Mouse (Mus musculus) heart, embryonic 10.5 days (tissue): Measurements from ENCODE around the gene Thnsl2. TPM values are rescaled to one million over a fixed set of nuclear protein-coding genes. Genes with fewer than 3 reads are reported as not detected.

Experiments used
- DNase-seq: peaks from one replicate; pipeline ENCODE4 v3.0.0-alpha.2; 2017; ENCODE audit warnings: low spot score
- H3K27ac ChIP-seq: fragments of 300-500 bp; sonication (generic); 2 replicates; pipeline ENCODE4 v1.5.1; 2016; ENCODE audit warnings: mild to moderate bottlenecking
- H3K27me3 ChIP-seq: fragments of 300-500 bp; sonication (generic); 2 replicates; pipeline ENCODE4 v1.6.1; 2016; ENCODE audit warnings: mild to moderate bottlenecking; ENCODE audit not compliant: poor library complexity, insufficient read depth, severe bottlenecking
- H3K36me3 ChIP-seq: fragments of 300-500 bp; sonication (generic); 2 replicates; pipeline ENCODE4 v1.6.1; 2016; ENCODE audit warnings: mild to moderate bottlenecking, moderate library complexity
- H3K4me1 ChIP-seq: fragments of 300-500 bp; sonication (generic); 2 replicates; pipeline ENCODE4 v1.6.1; 2016; ENCODE audit warnings: mild to moderate bottlenecking
- H3K4me3 ChIP-seq: fragments of 300-500 bp; sonication (generic); 2 replicates; pipeline ENCODE4 v1.5.1; 2016; ENCODE audit warnings: mild to moderate bottlenecking, moderate library complexity
- H3K9me3 ChIP-seq: fragments of 300-500 bp; sonication (generic); 2 replicates; pipeline ENCODE4 v1.6.1; 2016; ENCODE audit warnings: mild to moderate bottlenecking, moderate library complexity
- WGBS: fragments of 180-500 bp; shearing (Covaris S2); methylation state at CpG from one replicate; pipeline ENCODE4 v1.1.7; 2016; 5-methylcytosine and 5-hydroxymethylcytosine counted together
- polyA plus RNA-seq: library from polyadenylated mRNA; unstranded; fragments of >200 nt; fragmentation: Nextera tagmentation; extraction: Ambion mirVana; gene quantifications from 2 replicates; pipeline ENCODE4 v1.2.1, GENCODE M21; 2016

Gene Thnsl2
- polyA plus RNA-seq: 5.0 and 5.2 TPM in 2 replicates

GRCm38 (mm10) chr6:71143894-71144455 lies at the start of gene Thnsl2:
TSS of gene Thnsl2 (minus strand) at chr6:71144439.
- Histone ChIP-seq H3K4me1 (peaks cover 15% of the 10 kb centered on the region), H3K36me3 (no peaks in the 10 kb centered on the region), H3K9me3 (no peaks in the 10 kb centered on the region; the same call in 1 of the 2 replicates), H3K4me3 (peak within 1 kb of the TSS; percentile 79), H3K27ac (peak within 1 kb of the TSS; percentile 88), H3K27me3 (0 out of 2 replicates have a peak, but pooled peaks cover 6% of the 10 kb centered on the region)
- under 1% methylated on average over 32 of the region's 32 CpGs for WGBS
- peak; percentile 84 for DNase-seq

GRCm38 (mm10) chr6:71193151-71193740 lies 49.0 kb upstream of the Thnsl2 start:
- DNase-seq: no peak
- no peaks in the 10 kb centered on the region for H3K27me3 ChIP-seq
- H3K4me3 ChIP-seq: no peak overlapping the region
- WGBS: 78% methylated on average over 6 of the region's 6 CpGs
- H3K9me3 ChIP-seq: no peaks in the 10 kb centered on the region
- H3K27ac ChIP-seq: no peak overlapping the region
- H3K36me3 ChIP-seq: no peaks in the 10 kb centered on the region
- H3K4me1 ChIP-seq: peaks cover 16% of the 10 kb centered on the region

GRCm38 (mm10) chr6:71190501-71190900 lies 46.3 kb upstream of the Thnsl2 start:
- 0 out of 2 replicates have a peak, but pooled peaks cover 5% of the 10 kb centered on the region for H3K4me1 ChIP-seq
- no peaks in the 10 kb centered on the region for H3K9me3 ChIP-seq
- no peak overlapping the region for H3K27ac ChIP-seq
- no peak for DNase-seq
- WGBS: 84% methylated on average over 2 of the region's 2 CpGs
- no peaks in the 10 kb centered on the region for H3K27me3 ChIP-seq
- no peaks in the 10 kb centered on the region for H3K36me3 ChIP-seq
- no peak overlapping the region for H3K4me3 ChIP-seq

GRCm38 (mm10) chr6:71189578-71189977 lies 45.3 kb upstream of the Thnsl2 start:
- Histone ChIP-seq H3K9me3 (no peaks in the 10 kb centered on the region), H3K4me1 (0 out of 2 replicates have a peak, but pooled peaks cover 5% of the 10 kb centered on the region), H3K36me3 (no peaks in the 10 kb centered on the region), H3K4me3 (no peak overlapping the region), H3K27me3 (no peaks in the 10 kb centered on the region), H3K27ac (no peak overlapping the region)
- WGBS: 58% methylated on average over 1 of the region's 1 CpGs
- no peak for DNase-seq

GRCm38 (mm10) chr6:71184941-71185604 lies 40.8 kb upstream of the Thnsl2 start:
- WGBS: 68% methylated on average over 7 of the region's 7 CpGs
- DNase-seq: no peak
- no peak overlapping the region for H3K4me3 ChIP-seq
- no peaks in the 10 kb centered on the region for H3K9me3 ChIP-seq
- H3K27me3 ChIP-seq: no peaks in the 10 kb centered on the region
- H3K36me3 ChIP-seq: no peaks in the 10 kb centered on the region
- H3K27ac ChIP-seq: no peak overlapping the region
- 0 out of 2 replicates have a peak, but pooled peaks cover 5% of the 10 kb centered on the region for H3K4me1 ChIP-seq

- Histone ChIP-seq H3K36me3 (no peaks in the 10 kb centered on the region), H3K9me3 (no peaks in the 10 kb centered on the region), H3K27ac (no peak overlapping the region), H3K27me3 (no peaks in the 10 kb centered on the region), H3K4me1 (no peaks in the 10 kb centered on the region), H3K4me3 (no peak overlapping the region)
- 88% methylated on average over 1 of the region's 1 CpGs for WGBS
- DNase-seq: peak; percentile 1
Observed at GRCm38 (mm10) chr6:71180596-71180995, 36.4 kb upstream of the Thnsl2 start.

- no peak overlapping the region for H3K4me3 ChIP-seq
- no peaks in the 10 kb centered on the region for H3K9me3 ChIP-seq
- WGBS: 85% methylated on average over 10 of the region's 10 CpGs
- H3K36me3 ChIP-seq: no peaks in the 10 kb centered on the region
- DNase-seq: peak; percentile 42
- no peak overlapping the region for H3K27ac ChIP-seq
- no peaks in the 10 kb centered on the region for H3K4me1 ChIP-seq
- H3K27me3 ChIP-seq: no peaks in the 10 kb centered on the region
Observed at GRCm38 (mm10) chr6:71172812-71173580, 28.8 kb upstream of the Thnsl2 start.

- Histone ChIP-seq H3K4me1 (peaks cover 5% of the 10 kb centered on the region; the same call in 1 of the 2 replicates), H3K27me3 (no peaks in the 10 kb centered on the region), H3K9me3 (no peaks in the 10 kb centered on the region), H3K4me3 (no peak overlapping the region), H3K27ac (no peak overlapping the region), H3K36me3 (no peaks in the 10 kb centered on the region)
- no peak for DNase-seq
- WGBS: 39% methylated on average over 6 of the region's 6 CpGs
Observed at GRCm38 (mm10) chr6:71166551-71167169, 22.4 kb upstream of the Thnsl2 start.

- WGBS: 32% methylated on average over 6 of the region's 6 CpGs
- DNase-seq: no peak
- no peaks in the 10 kb centered on the region for H3K36me3 ChIP-seq
- no peaks in the 10 kb centered on the region for H3K27me3 ChIP-seq
- H3K27ac ChIP-seq: peak overlapping the region; percentile 31; the same call in 1 of the 2 replicates
- H3K4me3 ChIP-seq: no peak overlapping the region
- H3K9me3 ChIP-seq: no peaks in the 10 kb centered on the region
- H3K4me1 ChIP-seq: peaks cover 5% of the 10 kb centered on the region; the same call in 1 of the 2 replicates
Observed at GRCm38 (mm10) chr6:71164394-71164793, 20.2 kb upstream of the Thnsl2 start.

GRCm38 (mm10) chr6:71162269-71162668 lies 18.0 kb upstream of the Thnsl2 start:
- Histone ChIP-seq H3K4me3 (no peak overlapping the region), H3K27me3 (no peaks in the 10 kb centered on the region), H3K4me1 (peaks cover 5% of the 10 kb centered on the region; the same call in 1 of the 2 replicates), H3K36me3 (no peaks in the 10 kb centered on the region), H3K27ac (no peak overlapping the region), H3K9me3 (no peaks in the 10 kb centered on the region)
- DNase-seq: no peak
- 63% methylated on average over 4 of the region's 4 CpGs for WGBS

GRCm38 (mm10) chr6:71161290-71161689 lies 17.1 kb upstream of the Thnsl2 start:
- 73% methylated on average over 7 of the region's 7 CpGs for WGBS

GRCm38 (mm10) chr6:71156674-71157326 lies 12.6 kb upstream of the Thnsl2 start:
- 79% methylated on average over 5 of the region's 5 CpGs for WGBS
- no peaks in the 10 kb centered on the region for H3K9me3 ChIP-seq
- no peak for DNase-seq
- no peaks in the 10 kb centered on the region for H3K4me1 ChIP-seq
- no peaks in the 10 kb centered on the region for H3K36me3 ChIP-seq
- no peak overlapping the region for H3K27ac ChIP-seq
- no peaks in the 10 kb centered on the region for H3K27me3 ChIP-seq
- no peak overlapping the region for H3K4me3 ChIP-seq

More at GRCm38 (mm10) chr6:71161290-71161689, 17.1 kb upstream of the Thnsl2 start:
- Histone ChIP-seq H3K27me3 (no peaks in the 10 kb centered on the region), H3K4me3 (no peak overlapping the region), H3K9me3 (no peaks in the 10 kb centered on the region), H3K36me3 (no peaks in the 10 kb centered on the region), H3K27ac (no peak overlapping the region), H3K4me1 (peaks cover 5% of the 10 kb centered on the region; the same call in 1 of the 2 replicates)
- no peak for DNase-seq
